Mouse (Mus musculus): ENCODE measurements around the gene P3h1.
A peak's percentile ranks its signal among the peaks of the same experiment; 100 is the strongest.
"Not testable (repeated sequence)": the region's sequence is repeated elsewhere in the genome, so short reads cannot be mapped to it uniquely, and the experiment has no call there.

Gene P3h1

GRCm38 (mm10) chr4:119275226-119275625 lies 42.5 kb downstream of the P3h1 start:
- no peak for DNase-seq (ENCODE audit: low read depth, low spot score)

GRCm38 (mm10) chr4:119275726-119276125 lies 43.0 kb downstream of the P3h1 start:
- DNase-seq (ENCODE audit: low read depth, low spot score), result no peak

GRCm38 (mm10) chr4:119278784-119279183 lies 46.1 kb downstream of the P3h1 start:
- not testable (repeated sequence) for DNase-seq (ENCODE audit: low read depth, low spot score)

DNA sequence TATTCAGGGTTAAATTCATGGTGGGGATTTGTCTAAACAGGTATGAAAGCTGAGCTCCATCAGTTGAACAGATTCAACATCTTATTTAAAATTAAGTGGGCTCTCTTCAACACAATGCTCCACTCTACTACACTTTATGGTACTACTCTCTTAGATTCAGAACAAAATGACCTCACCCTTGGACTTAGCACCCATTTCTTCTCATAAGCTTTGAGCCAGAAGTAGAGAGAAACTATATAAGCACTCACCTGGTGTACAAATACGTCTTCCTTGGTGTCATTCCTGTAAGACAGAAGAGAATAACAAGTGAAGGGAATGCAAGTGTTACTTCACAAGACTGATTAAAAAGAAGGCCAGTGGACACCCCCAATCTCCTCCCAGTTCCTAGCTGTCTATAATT lies 52.1 kb downstream of the P3h1 start:
- no peak for DNase-seq (ENCODE audit: low read depth, low spot score)

GRCm38 (mm10) chr4:119285336-119285735 lies 52.6 kb downstream of the P3h1 start:
- no peak for DNase-seq (ENCODE audit: low read depth, low spot score)

DNA sequence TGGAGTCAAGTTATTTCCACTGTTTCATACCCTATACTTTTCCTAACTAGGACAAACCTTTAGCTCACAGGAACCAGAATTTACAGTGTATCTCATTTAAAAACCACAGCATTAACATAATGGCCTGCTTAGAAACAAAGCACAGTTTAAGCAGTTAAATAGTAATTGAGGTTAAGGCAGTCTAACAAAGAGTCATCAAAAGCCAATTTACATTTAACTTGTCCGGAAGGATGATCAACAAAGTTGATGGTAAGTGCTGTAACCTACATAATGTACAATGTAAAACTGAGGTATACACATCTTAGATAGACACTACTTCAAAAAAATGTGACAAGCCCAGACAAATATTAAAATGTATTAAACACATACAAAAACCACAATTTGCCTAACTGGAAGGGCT lies 59.2 kb downstream of the P3h1 start:
- DNase-seq (ENCODE audit: low read depth, low spot score), result no peak

DNA sequence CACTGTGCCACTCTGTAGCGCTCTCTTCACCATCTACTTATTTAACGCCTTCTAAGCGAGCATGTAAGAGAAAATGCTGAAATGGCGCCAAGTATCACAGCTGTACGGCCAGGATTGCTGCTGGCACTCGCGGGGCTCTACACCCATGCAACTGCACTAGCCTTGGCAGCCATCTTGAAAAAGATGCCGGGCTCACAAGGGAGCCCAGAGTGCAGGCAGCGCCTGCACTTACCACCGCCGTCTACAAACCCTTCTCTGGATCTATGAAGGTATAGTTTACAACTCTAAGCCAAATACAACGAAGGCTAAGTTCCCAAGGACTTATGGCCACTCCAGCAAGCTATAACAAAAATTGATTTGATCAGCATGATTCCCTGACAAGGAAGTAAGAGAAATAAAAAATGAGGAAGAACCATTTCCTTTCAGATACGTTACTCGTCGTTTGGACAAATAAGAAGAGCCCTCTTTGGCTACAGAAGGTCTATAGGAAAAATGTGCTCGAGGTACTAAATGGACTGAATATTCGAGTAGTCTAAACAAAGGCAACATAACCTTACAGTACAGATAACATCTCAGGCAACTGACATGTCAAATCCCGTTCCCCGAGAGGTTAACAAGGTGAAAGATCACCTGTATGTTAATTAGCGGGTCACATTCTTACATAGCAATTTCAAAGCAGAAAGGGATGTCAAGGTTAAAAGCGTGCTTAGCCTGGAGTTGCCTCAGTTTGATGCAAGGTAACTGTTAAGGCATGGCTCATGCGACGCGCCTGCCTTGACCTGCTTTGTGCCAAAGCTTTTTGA lies 60.3 kb downstream of the P3h1 start:
- DNase-seq (ENCODE audit: low read depth, low spot score), result peak; percentile 45

GRCm38 (mm10) chr4:119293574-119294258 lies 61.0 kb downstream of the P3h1 start:
- no peak for DNase-seq (ENCODE audit: low read depth, low spot score)

DNA sequence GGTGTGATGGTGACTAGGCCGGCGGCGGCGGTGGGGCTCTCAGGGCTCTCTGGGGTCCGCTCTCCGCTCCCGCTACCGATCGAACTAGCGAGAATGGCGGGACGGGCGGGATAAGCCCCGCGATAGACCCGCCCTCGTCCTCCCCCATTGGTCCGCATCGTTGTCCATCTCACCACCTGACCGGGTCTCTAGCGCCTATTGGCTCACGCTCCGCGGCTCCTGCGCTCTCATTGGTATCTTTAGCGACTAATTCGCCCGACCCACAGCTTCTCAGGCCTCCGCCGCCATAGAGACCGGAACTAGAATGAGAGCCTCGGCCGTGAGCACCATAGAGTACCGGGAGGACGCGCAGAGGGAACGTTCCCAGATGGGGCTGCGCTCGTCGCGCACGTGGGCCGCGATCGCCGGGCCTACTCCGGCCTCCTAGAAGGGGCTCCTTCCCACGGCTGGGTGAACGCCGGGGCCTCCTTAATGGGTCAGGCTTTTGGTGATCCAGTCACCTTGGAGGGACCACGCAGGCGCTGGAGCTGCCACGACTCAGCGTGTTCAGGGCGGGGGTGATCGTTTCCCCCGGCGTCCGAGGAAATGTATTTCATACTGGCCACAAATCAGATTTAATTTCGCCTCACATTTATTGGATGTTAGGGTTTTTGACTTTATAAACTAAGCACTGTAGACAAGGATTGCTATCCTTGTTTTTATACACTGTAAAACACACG lies 61.9 kb downstream of the P3h1 start, which contains the start of gene Ybx1:
Gene Ybx1, minus strand, starts transcription at position 190 of the 719 bp plus-strand sequence.
- peak; percentile 97 for DNase-seq (ENCODE audit: low read depth, low spot score)

DNA sequence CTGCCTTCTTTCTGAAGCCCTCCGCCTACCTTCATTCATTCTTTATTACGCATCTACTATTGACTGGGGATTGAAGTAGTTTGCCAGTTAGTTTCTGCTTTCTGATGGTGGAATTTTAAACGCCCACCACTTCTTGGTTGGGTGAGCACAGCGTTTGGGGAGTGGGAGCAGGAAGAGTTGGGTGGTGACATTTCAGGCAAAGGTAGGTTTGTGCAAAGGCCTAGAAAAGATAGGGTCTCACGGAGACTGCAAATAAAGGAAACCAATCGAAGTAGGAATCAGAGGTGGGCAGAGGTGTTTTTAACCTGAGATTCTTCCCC lies 62.4 kb downstream of the P3h1 start:
- no peak for DNase-seq (ENCODE audit: low read depth, low spot score)

DNA sequence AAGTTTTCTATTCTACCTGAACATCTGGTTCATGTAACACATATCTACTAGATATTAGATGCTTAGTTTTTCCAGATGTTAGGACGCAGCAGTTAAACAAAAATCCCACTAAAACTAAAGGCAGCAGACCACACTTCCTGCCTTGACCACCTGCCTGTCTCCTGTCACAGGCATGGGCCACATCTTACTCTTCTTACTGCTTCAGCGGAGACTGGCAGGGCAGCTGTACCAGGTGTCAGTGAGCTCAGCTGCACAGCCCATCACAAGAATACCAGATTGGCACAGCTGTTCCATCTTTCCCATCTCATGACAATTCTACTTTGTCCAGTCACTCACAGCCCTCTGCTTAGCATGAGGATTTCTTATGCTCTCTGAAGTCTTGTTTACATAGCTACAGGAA lies 64.6 kb downstream of the P3h1 start:
- no peak for DNase-seq (ENCODE audit: low read depth, low spot score)

Measured in c-Kit-negative CD71-positive TER-119-positive erythroid progenitor cells, embryonic 14.5 days (primary cell).